Mouse (Mus musculus) midbrain, embryonic 13.5 days (tissue): ENCODE results near the gene Ebf1. TPM values are rescaled to one million over a fixed set of nuclear protein-coding genes. Genes with fewer than 3 reads are reported as not detected.

Experiments used
- ATAC-seq: fragments of 200-750 bp; cut with Nextera tagmentation; 2 replicates; pipeline ENCODE4 v1.8.0; 2017; ENCODE audit warnings: mild to moderate bottlenecking, moderate TSS enrichment, moderate library complexity
- H3K27ac ChIP-seq: fragments of 300-500 bp; sonication (generic); 2 replicates; pipeline ENCODE4 v1.5.1; 2015; ENCODE audit warnings: inconsistent platforms, mild to moderate bottlenecking, moderate library complexity
- H3K27me3 ChIP-seq: fragments of 300-500 bp; sonication (generic); 2 replicates; pipeline ENCODE4 v1.6.1; 2015; ENCODE audit warnings: mild to moderate bottlenecking, inconsistent platforms
- H3K36me3 ChIP-seq: fragments of 300-500 bp; sonication (generic); 2 replicates; pipeline ENCODE4 v1.6.1; 2015; ENCODE audit warnings: mild to moderate bottlenecking, inconsistent platforms
- H3K4me1 ChIP-seq: fragments of 300-500 bp; sonication (generic); replicated peaks from 2 replicates; pipeline ENCODE4 v1.6.1; 2015; ENCODE audit warnings: inconsistent platforms
- H3K4me2 ChIP-seq: fragments of 300-500 bp; sonication (generic); replicated peaks from 2 replicates; pipeline ENCODE4 v1.6.1; 2015; ENCODE audit warnings: moderate library complexity, mild to moderate bottlenecking, inconsistent platforms
- H3K4me3 ChIP-seq: fragments of 300-500 bp; sonication (generic); replicated peaks from 2 replicates; pipeline ENCODE4 v1.5.1; 2015; ENCODE audit warnings: mild to moderate bottlenecking, inconsistent platforms
- H3K9ac ChIP-seq: fragments of 300-500 bp; sonication (generic); replicated peaks from 2 replicates; pipeline ENCODE4 v1.6.1; 2015; ENCODE audit warnings: mild to moderate bottlenecking, inconsistent platforms
- H3K9me3 ChIP-seq: fragments of 300-500 bp; sonication (generic); 2 replicates; pipeline ENCODE4 v1.6.1; 2016; ENCODE audit warnings: mild to moderate bottlenecking, inconsistent platforms
- WGBS: fragments of 180-500 bp; shearing (Covaris S2); methylation state at CpG from one replicate; pipeline ENCODE4 v1.1.7; 2015; 5-methylcytosine and 5-hydroxymethylcytosine counted together
- polyA plus RNA-seq: library from polyadenylated mRNA; unstranded; fragments of >200 nt; fragmentation: Nextera tagmentation; extraction: Ambion mirVana; gene quantifications from 2 replicates; pipeline ENCODE4 v1.2.1, GENCODE M21; 2015

The Ebf1 gene
- polyA plus RNA-seq, 1 experiment from 2014 or later = 94.0 TPM

DNA sequence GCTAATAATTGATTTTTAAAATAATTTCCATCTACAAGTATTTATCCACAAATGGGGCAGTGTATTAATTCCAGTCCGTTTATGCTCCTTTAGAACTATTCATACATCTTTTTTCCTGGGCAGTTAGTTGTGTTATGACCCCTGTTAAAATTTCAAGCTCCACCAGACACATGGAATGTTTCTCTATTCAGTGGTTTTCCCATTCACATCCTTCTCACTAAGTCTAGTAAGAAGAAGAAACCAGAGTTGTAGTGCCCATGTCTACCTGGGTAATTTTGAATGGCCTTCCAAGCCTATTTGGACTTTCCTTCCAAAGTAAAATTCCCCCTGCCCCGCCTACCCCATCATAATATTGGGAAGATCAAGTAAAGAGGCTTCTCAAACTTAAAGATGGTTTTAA is 114.6 kb downstream of the Ebf1 start:
- Histone ChIP-seq H3K36me3 (no peaks in the 10 kb centered on the region), H3K27ac (no peak overlapping the region), H3K4me3 (no peak overlapping the region), H3K27me3 (no peaks in the 10 kb centered on the region), H3K9ac (no peak overlapping the region), H3K4me2 (no peak overlapping the region), H3K4me1 (no peaks in the 10 kb centered on the region), H3K9me3 (no peaks in the 10 kb centered on the region)
- 76% methylated on average over 2 of the region's 2 CpGs for WGBS
- no peak for ATAC-seq

DNA sequence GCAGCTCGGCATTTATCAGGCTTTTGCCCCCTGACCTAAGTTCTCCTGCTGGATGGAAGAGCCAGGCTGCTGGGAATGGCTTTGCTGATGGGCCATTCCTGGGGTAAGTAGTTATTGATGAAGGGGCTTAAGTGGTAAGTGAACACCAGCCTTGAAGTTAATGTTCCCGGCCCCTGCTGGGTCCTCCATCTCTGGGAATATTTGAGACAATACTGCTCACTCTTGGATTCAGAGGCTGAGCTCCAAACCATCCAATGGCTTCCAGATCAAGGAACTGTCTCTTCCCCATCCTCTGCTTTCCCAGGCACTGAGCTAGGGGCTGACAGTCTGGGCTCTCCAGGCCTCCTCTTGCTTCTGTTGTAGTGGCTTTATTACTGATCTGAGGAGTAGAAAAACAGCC is 116.2 kb downstream of the Ebf1 start:
- ATAC-seq = no peak
- 0 out of 2 replicates have a peak overlapping the region, but pooled peaks have one; percentile 0 for H3K27ac ChIP-seq
- 19% methylated on average over 2 of the region's 2 CpGs for WGBS
- H3K4me1 ChIP-seq = peaks cover under 1% of the 10 kb centered on the region; the same call in 1 of the 2 replicates
- no peak overlapping the region for H3K9ac ChIP-seq
- H3K4me2 ChIP-seq = no peak overlapping the region
- no peaks in the 10 kb centered on the region for H3K9me3 ChIP-seq
- H3K4me3 ChIP-seq = no peak overlapping the region
- H3K36me3 ChIP-seq = no peaks in the 10 kb centered on the region
- no peaks in the 10 kb centered on the region for H3K27me3 ChIP-seq

DNA sequence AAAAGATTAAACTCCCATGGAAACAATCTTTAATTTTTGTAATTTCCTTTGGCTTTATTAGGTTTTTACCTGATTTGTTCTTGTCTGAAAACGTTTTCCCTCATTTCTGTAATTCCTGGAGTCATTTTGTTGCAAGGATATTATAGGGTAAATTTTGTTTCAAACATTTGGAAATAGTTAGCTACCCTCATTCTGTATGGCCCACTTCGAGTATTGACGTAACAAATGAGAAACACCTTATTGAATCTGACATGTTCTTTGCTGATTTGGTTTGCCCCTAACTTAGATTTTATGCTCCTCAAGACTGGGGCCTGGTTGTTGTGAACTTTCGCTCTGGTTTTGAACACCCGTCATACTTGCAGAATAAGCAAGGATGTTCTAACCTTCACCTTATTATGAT is 120.9 kb downstream of the Ebf1 start:
- Histone ChIP-seq H3K4me2 (no peak overlapping the region), H3K4me1 (peaks cover 33% of the 10 kb centered on the region), H3K36me3 (no peaks in the 10 kb centered on the region), H3K9me3 (no peaks in the 10 kb centered on the region), H3K27me3 (no peaks in the 10 kb centered on the region), H3K4me3 (no peak overlapping the region), H3K9ac (no peak overlapping the region), H3K27ac (no peak overlapping the region)
- no peak for ATAC-seq
- WGBS = 84% methylated on average over 5 of the region's 5 CpGs

DNA sequence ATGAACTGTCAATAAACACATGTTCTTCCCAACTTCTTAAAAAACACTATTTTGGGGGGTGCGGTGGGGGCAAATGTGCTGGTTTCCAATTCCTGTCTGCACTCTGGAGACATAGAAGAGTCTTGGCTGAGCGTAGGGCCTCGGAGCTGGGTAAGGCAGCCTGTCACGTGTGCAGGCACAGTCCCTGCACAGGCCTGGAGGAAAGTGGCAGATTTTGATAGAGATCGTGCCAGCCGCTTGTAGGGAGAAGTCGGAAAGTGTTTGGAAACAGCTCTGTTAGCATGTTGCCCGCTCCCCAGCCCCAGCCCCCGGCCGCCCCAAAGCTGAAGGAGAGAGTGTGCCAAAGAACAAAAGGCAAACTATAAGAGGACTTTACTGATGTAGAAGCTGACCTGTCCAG is 121.7 kb downstream of the Ebf1 start:
- Histone ChIP-seq H3K4me1 (peaks cover 33% of the 10 kb centered on the region), H3K9ac (no peak overlapping the region), H3K9me3 (no peaks in the 10 kb centered on the region), H3K27me3 (no peaks in the 10 kb centered on the region), H3K4me2 (no peak overlapping the region), H3K4me3 (no peak overlapping the region), H3K27ac (peak overlapping the region; percentile 54), H3K36me3 (no peaks in the 10 kb centered on the region)
- WGBS = 34% methylated on average over 10 of the region's 10 CpGs
- ATAC-seq = peak; percentile 74

DNA sequence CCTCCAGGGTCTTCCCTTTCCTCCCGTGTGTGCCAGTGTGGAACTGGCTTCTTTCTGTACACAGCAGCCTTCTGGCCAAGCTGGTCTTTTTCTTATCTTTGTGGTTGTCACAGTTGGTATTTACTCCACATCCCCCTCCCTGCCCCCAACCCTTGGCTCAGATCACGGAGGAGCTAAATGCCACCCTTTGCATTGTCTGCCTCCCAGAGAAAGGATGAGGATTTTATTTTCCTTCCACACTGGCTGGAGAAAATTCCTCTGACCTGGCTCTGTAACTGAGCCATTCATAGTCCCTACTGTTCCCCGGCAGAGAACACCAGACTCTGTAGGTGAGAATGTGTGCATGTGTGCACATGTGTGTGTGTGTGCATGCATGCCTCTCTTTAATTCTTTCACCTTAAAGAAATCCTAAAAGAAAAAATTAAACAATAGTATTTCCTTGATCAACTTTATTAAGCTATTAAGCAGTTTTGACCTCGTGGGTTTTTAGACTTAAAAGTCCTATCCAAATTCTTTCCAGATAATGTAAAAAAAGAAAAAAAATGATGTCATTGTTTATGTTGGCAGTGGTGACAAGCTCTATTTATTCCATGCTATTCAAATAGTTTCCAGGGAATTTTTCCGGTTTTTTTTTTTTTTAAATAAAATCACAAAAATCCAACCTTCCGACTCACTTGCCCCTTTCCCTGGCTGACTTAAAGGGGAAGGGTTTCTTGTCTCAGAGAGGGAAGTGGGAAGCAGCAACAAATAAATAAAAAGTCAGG is 123.3 kb downstream of the Ebf1 start:
- ATAC-seq = peak; percentile 48
- H3K9ac ChIP-seq = peak overlapping the region; percentile 41; the same call in 1 of the 2 replicates
- no peaks in the 10 kb centered on the region for H3K27me3 ChIP-seq
- peak overlapping the region; percentile 75 for H3K27ac ChIP-seq
- no peaks in the 10 kb centered on the region for H3K9me3 ChIP-seq
- peaks cover 36% of the 10 kb centered on the region for H3K4me1 ChIP-seq
- H3K4me3 ChIP-seq = no peak overlapping the region
- 6% methylated on average over 6 of the region's 6 CpGs for WGBS
- H3K4me2 ChIP-seq = peak overlapping the region; percentile 26
- no peaks in the 10 kb centered on the region for H3K36me3 ChIP-seq

DNA sequence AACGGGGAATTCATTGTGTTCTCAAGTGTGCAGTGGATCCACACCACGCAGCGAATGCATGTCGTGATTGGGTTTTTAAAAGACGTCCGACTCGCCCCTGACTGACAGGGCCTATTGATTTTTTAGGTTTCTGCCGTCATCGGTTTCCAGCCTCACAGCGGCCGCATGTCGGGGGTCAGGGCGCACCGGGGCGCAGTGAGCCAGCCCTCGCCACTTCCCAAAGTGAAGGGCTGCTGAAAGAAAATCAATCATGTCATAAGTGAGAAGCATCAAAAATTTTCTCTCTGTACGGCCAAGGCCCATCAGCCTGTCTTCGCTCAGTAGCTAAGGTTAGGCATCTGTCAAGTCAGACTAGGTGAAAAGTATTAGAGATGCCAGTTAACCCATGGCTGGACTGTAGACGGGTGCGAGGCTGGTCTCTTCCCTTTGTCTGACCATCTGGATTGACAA is 124.0 kb downstream of the Ebf1 start:
- H3K27me3 ChIP-seq = no peaks in the 10 kb centered on the region
- peak; percentile 59 for ATAC-seq
- 0 out of 2 replicates have a peak overlapping the region, but pooled peaks have one; percentile 41 for H3K9ac ChIP-seq
- 13% methylated on average over 20 of the region's 20 CpGs for WGBS
- H3K27ac ChIP-seq = peak overlapping the region; percentile 74
- no peaks in the 10 kb centered on the region for H3K9me3 ChIP-seq
- H3K4me1 ChIP-seq = peaks cover 38% of the 10 kb centered on the region
- no peaks in the 10 kb centered on the region for H3K36me3 ChIP-seq
- no peak overlapping the region for H3K4me3 ChIP-seq
- H3K4me2 ChIP-seq = peak overlapping the region; percentile 25

DNA sequence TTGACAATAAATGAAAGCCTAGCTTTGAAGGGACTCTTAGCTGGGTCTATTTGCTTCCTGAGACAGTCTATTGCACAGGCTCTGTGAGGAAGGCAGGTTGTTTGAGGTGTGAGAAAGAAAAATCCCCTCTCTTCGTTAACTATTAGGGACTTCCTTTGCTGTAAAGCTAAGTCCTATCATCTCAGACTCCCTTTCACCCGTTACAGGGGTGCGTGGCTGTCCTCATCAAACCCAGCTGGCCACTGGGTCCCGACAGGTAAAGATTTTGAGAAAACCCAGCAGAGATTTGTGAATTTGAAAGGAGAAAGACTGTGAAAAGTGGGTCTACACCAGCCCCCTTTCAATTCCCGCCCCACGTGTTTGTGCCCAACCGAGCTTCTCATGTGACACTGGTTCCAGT is 127.3 kb downstream of the Ebf1 start:
- no peaks in the 10 kb centered on the region for H3K27me3 ChIP-seq
- H3K4me1 ChIP-seq = peaks cover 41% of the 10 kb centered on the region
- no peak overlapping the region for H3K4me2 ChIP-seq
- no peaks in the 10 kb centered on the region for H3K9me3 ChIP-seq
- no peak overlapping the region for H3K4me3 ChIP-seq
- H3K36me3 ChIP-seq = no peaks in the 10 kb centered on the region
- 61% methylated on average over 7 of the region's 7 CpGs for WGBS
- no peak for ATAC-seq
- H3K27ac ChIP-seq = peak overlapping the region; percentile 1; the same call in 1 of the 2 replicates
- no peak overlapping the region for H3K9ac ChIP-seq

DNA sequence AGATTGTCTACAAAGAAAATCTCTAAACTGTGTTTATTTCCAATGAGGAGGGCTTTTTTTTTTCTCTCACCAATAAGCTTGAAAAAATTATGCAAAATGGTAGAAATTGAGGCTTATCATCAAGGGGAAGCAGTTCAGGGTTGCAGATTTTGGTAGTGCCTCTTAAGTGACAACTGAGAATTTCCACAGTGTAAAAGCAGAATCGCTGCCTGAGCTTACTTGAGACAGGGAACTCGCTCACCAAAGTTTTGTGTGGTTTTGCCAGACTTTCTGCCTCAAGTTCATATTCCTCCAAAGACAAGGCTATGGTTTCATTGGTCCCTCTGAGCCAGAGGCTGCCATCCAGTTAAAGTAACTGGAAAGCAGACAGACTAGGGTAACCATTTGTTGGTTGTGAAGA is 128.8 kb downstream of the Ebf1 start:
- Histone ChIP-seq H3K9ac (no peak overlapping the region), H3K27ac (0 out of 2 replicates have a peak overlapping the region, but pooled peaks have one; percentile 10), H3K4me3 (no peak overlapping the region), H3K4me1 (peaks cover 29% of the 10 kb centered on the region), H3K27me3 (no peaks in the 10 kb centered on the region), H3K36me3 (no peaks in the 10 kb centered on the region), H3K4me2 (no peak overlapping the region), H3K9me3 (no peaks in the 10 kb centered on the region)
- ATAC-seq = no peak
- WGBS = 91% methylated on average over 2 of the region's 2 CpGs

DNA sequence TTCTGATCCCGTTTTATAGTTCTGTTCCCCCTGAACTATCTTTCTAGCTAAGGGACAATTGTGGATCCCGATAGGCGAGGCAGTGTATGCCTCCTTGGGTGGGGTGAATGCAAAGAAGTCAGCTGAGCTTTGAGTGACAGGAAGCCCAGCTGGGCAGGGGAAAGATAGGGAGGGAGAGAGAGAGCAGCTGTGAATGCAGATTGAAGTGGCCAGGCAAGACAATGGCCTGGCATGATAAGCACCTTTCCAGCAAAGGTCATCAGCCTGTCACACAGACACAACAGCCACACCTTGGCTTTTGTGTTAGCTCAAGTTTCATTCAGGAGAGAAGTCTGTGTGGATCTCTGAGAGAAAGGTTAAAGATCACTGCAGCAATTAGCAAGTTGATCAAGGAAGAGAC is 129.6 kb downstream of the Ebf1 start:
- Histone ChIP-seq H3K4me1 (peaks cover 21% of the 10 kb centered on the region), H3K4me3 (no peak overlapping the region), H3K27ac (peak overlapping the region; percentile 10; the same call in 1 of the 2 replicates), H3K36me3 (no peaks in the 10 kb centered on the region), H3K9ac (no peak overlapping the region), H3K4me2 (no peak overlapping the region), H3K27me3 (no peaks in the 10 kb centered on the region), H3K9me3 (no peaks in the 10 kb centered on the region)
- peak; percentile 74; the same call in 1 of the 2 replicates for ATAC-seq
- WGBS = 12% methylated on average over 3 of the region's 3 CpGs

DNA sequence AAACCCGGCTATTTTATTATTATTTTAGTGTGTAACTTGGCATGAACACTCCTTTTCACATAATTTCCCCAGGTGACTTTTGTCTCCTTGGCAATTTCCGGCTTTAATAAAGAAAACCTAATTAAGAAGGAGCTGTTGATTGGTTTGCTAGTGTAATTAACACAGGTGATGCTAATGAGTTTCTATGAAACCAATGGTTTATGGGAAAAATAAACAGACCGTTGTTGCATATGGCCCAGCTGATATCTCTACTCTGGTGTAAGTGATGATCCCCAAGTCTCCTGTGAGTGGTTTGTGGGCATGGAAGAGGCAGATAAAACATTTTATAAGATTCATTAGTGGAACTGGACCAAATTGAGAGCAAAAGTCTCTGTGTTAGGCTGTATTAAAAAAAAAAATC is 132.2 kb downstream of the Ebf1 start:
- Histone ChIP-seq H3K4me1 (peaks cover 16% of the 10 kb centered on the region), H3K27ac (no peak overlapping the region), H3K4me2 (no peak overlapping the region), H3K9me3 (no peaks in the 10 kb centered on the region), H3K4me3 (no peak overlapping the region), H3K36me3 (no peaks in the 10 kb centered on the region), H3K9ac (no peak overlapping the region), H3K27me3 (no peaks in the 10 kb centered on the region)
- no peak for ATAC-seq
- 81% methylated on average over 3 of the region's 3 CpGs for WGBS

DNA sequence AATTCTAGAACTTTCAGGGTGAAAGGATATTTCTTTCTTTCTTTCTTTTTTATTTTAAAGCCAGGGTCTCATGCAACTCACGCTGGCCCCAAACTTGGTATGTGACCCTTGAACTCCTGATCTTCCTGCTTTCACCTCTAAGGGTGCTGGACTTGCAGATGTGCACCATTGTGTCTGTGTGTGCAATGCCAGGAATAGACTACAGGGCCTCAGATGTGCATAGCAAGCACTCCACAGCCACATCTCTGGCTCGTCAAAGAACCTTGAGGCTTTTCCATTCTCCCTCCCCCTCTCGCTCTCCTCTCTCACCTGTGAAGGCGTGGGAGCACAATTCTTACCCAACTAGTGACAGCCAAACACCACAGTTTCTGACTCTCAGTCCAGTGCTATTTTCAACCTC is 137.2 kb downstream of the Ebf1 start:
- no peaks in the 10 kb centered on the region for H3K9me3 ChIP-seq
- peaks cover 4% of the 10 kb centered on the region; the same call in 1 of the 2 replicates for H3K4me1 ChIP-seq
- no peak for ATAC-seq
- no peaks in the 10 kb centered on the region for H3K27me3 ChIP-seq
- H3K4me3 ChIP-seq = no peak overlapping the region
- no peak overlapping the region for H3K4me2 ChIP-seq
- H3K9ac ChIP-seq = no peak overlapping the region
- 87% methylated on average over 4 of the region's 4 CpGs for WGBS
- H3K36me3 ChIP-seq = no peaks in the 10 kb centered on the region
- H3K27ac ChIP-seq = no peak overlapping the region

DNA sequence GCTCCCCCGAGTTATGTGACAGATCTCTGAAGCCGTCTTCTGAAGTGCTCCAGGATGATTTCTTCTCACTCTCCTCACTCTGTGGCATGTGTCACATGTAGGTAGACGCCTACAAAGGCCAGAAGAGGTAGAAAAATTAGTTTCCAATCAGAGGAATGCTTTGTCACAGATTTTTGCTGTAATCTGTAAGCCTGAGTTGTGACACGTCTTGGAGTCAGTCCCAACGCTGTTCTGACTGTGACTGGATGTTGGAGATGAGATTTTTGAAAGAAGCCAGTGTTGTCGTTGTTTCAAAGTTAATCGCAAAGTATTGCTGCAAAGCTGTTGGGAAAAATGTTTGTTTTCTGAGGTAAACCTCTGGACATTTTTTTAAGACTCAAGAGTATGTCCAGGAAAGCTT is 139.2 kb downstream of the Ebf1 start:
- no peaks in the 10 kb centered on the region for H3K9me3 ChIP-seq
- no peaks in the 10 kb centered on the region for H3K36me3 ChIP-seq
- H3K4me1 ChIP-seq = peaks cover 13% of the 10 kb centered on the region
- no peaks in the 10 kb centered on the region for H3K27me3 ChIP-seq
- no peak overlapping the region for H3K4me3 ChIP-seq
- H3K9ac ChIP-seq = no peak overlapping the region
- H3K4me2 ChIP-seq = no peak overlapping the region
- 88% methylated on average over 7 of the region's 7 CpGs for WGBS
- H3K27ac ChIP-seq = no peak overlapping the region
- ATAC-seq = no peak
